Mouse (Mus musculus) heart, adult 10 weeks (tissue): ENCODE data around the gene Kcnab1. TPM values are rescaled to one million over a fixed set of nuclear protein-coding genes. Genes with fewer than 3 reads are reported as not detected.

Experiments used
- polyA plus RNA-seq: library from polyadenylated mRNA; stranded (reverse); fragments of 350-450 nt; fragmentation: Illumina TruSeq; extraction: RNeasy Lipid Tissue Mini Kit (QIAGEN cat#74804); gene quantifications from one replicate; pipeline ENCODE4 v1.2.3, GENCODE M21; 2014; ENCODE audit warnings: low read depth, low replicate concordance

Gene Kcnab1
- 3.0 TPM for polyA plus RNA-seq

GRCm38 (mm10) chr3:65108945-65109921 lies at the start of gene Kcnab1:
TSS of gene Kcnab1 (plus strand) at chr3:65109384.

GRCm38 (mm10) chr3:65392421-65392817 lies 283.2 kb downstream of the Kcnab1 start, which contains the start of gene Ssr3:
TSS of gene Ssr3 (minus strand) at chr3:65392623.

